Mouse (Mus musculus) intestine, postnatal 0 days (tissue): ENCODE data around the gene Aox2. TPM values are rescaled to one million over a fixed set of nuclear protein-coding genes. Genes with fewer than 3 reads are reported as not detected.
A peak's percentile ranks its signal among the peaks of the same experiment; 100 is the strongest.

Experiments
- ATAC-seq: fragments of 200-750 bp; cut with Nextera tagmentation; 2 replicates; pipeline ENCODE4 v1.8.0; 2017; ENCODE audit warnings: mild to moderate bottlenecking, moderate TSS enrichment, moderate library complexity
- H3K27ac ChIP-seq: fragments of 300-500 bp; sonication (generic); 2 replicates; pipeline ENCODE4 v1.5.1; 2014; ENCODE audit warnings: mild to moderate bottlenecking, low read depth, low read length, moderate library complexity
- H3K27me3 ChIP-seq: fragments of 300-500 bp; sonication (generic); replicated peaks from 2 replicates; pipeline ENCODE4 v1.6.1; 2014; ENCODE audit warnings: low read length, mixed read lengths; ENCODE audit not compliant: control insufficient read depth, insufficient read depth
- H3K36me3 ChIP-seq: fragments of 300-500 bp; sonication (generic); 2 replicates; pipeline ENCODE4 v1.6.1; 2014; ENCODE audit warnings: mild to moderate bottlenecking, moderate library complexity; ENCODE audit not compliant: control insufficient read depth, insufficient read depth
- H3K4me1 ChIP-seq: fragments of 300-500 bp; sonication (generic); replicated peaks from 2 replicates; pipeline ENCODE4 v1.6.1; 2014; ENCODE audit warnings: antibody characterized with exemption, low read length, mixed read lengths; ENCODE audit not compliant: control insufficient read depth, insufficient read depth
- H3K4me2 ChIP-seq: fragments of 300-500 bp; sonication (generic); replicated peaks from 2 replicates; pipeline ENCODE4 v1.6.1; 2014; ENCODE audit warnings: low read depth, mild to moderate bottlenecking, moderate library complexity
- H3K4me3 ChIP-seq: fragments of 300-500 bp; sonication (generic); 2 replicates; pipeline ENCODE4 v1.5.1; 2014; ENCODE audit warnings: low read depth, low read length
- H3K9ac ChIP-seq: fragments of 300-500 bp; sonication (generic); 2 replicates; pipeline ENCODE4 v1.6.1; 2014; ENCODE audit warnings: mild to moderate bottlenecking, low read depth, low read length
- H3K9me3 ChIP-seq: fragments of 300-500 bp; sonication (generic); 2 replicates; pipeline ENCODE4 v1.6.1; 2016; ENCODE audit warnings: mixed run types; ENCODE audit not compliant: control insufficient read depth
- CTCF ChIP-seq: sonication (generic); IDR thresholded peaks from 2 replicates; pipeline ENCODE4 v1.5.1; 2016; ENCODE audit warnings: low read depth, mild to moderate bottlenecking, control low read depth, antibody characterized with exemption, moderate library complexity
- WGBS: fragments of 180-500 bp; shearing (Covaris S2); extraction: QIAGEN DNeasy Blood & Tissue Kit; methylation state at CpG from one replicate; pipeline ENCODE4 v1.1.7; 2014; 5-methylcytosine and 5-hydroxymethylcytosine counted together
- polyA plus RNA-seq: library from polyadenylated mRNA; unstranded; fragments of >200 nt; fragmentation: Nextera tagmentation; extraction: Ambion mirVana; gene quantifications from 2 replicates; pipeline ENCODE4 v1.2.1, GENCODE M21; 2015

The Aox2 gene
- polyA plus RNA-seq, 1 experiment from 2014 or later = 0.10 TPM

DNA sequence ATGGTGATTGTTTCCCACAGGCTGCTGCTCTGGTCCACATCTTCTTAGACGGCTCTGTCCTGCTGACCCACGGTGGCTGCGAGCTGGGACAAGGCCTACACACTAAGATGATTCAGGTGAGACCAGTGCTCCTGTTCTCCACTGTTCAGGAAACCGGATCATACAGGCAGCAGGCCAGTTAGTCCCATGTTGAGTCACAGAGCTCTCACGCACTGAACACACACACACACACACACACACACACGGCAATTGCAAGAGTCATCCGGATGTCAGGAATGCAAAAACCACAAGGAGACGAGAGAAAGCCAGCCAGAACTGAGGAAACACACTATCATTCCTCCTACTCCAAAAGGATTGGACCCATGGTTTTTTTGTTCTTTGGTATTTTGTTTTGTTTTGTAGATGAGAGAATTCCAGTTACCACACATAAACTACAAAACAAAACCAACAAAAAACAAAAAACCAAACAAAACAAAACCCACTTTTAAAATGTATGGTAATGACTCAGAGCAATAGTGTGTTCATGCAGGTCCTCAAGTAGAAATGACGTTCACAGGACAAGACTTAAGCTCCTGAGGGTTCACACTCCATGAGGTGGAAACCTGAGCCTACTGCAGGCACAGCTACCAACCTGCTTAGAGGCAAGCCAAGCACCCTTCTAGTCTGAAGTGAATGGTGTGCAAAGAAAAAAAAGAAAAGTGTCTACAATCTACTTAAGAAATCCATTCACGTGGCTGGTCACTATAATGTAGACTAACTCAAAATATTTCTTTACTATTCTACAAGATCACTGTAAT lies 20.7 kb upstream of the Aox2 start:
- no peak for ATAC-seq
- H3K4me3 ChIP-seq = no peak overlapping the region
- H3K9ac ChIP-seq = no peak overlapping the region
- H3K36me3 ChIP-seq = no peaks in the 10 kb centered on the region
- no peak for TF ChIP-seq CTCF
- no peak overlapping the region for H3K27ac ChIP-seq
- no peaks in the 10 kb centered on the region for H3K27me3 ChIP-seq
- H3K4me2 ChIP-seq = no peak overlapping the region
- no peaks in the 10 kb centered on the region for H3K9me3 ChIP-seq
- WGBS = 72% methylated on average over 10 of the region's 10 CpGs
- no peaks in the 10 kb centered on the region for H3K4me1 ChIP-seq

- Histone ChIP-seq H3K27me3 (no peaks in the 10 kb centered on the region), H3K4me3 (no peak overlapping the region), H3K9ac (no peak overlapping the region), H3K36me3 (no peaks in the 10 kb centered on the region), H3K27ac (no peak overlapping the region), H3K9me3 (no peaks in the 10 kb centered on the region), H3K4me1 (no peaks in the 10 kb centered on the region), H3K4me2 (no peak overlapping the region)
- no peak for ATAC-seq
- TF ChIP-seq CTCF = no peak
- 44% methylated on average over 3 of the region's 3 CpGs for WGBS
These were observed 17.8 kb upstream of the Aox2 start for GRCm38 (mm10) chr1:58260311-58260710.

DNA sequence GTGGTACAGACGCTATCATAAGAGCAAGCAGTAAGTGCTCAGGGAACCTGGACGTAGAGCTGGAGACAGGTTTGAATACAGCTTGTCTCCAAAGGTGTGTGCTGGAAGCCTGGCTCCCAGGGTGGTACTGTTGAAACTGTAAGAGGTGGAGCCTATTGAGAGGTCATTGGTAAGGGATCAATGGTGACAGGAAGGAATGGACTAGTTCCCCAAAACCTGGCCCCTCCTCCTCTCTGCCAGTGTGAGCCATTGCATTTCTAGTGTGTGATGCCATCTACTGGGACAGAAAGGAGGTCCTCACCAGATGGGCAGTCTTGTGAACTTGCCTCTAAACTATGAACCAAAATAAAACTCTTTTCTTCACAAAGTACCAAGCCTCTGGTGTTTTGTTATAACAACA lies 9.9 kb upstream of the Aox2 start:
- Histone ChIP-seq H3K4me1 (no peaks in the 10 kb centered on the region), H3K4me3 (no peak overlapping the region), H3K4me2 (no peak overlapping the region), H3K27ac (no peak overlapping the region), H3K36me3 (no peaks in the 10 kb centered on the region), H3K9me3 (no peaks in the 10 kb centered on the region), H3K9ac (no peak overlapping the region), H3K27me3 (0 out of 2 replicates have a peak, but pooled peaks cover 4% of the 10 kb centered on the region)
- TF ChIP-seq CTCF = no peak
- ATAC-seq = no peak
- WGBS = 87% methylated on average over 2 of the region's 2 CpGs

GRCm38 (mm10) chr1:58270807-58271569 lies 7.1 kb upstream of the Aox2 start:
- H3K9me3 ChIP-seq = no peaks in the 10 kb centered on the region
- no peak overlapping the region for H3K9ac ChIP-seq
- H3K36me3 ChIP-seq = no peaks in the 10 kb centered on the region
- 0 out of 2 replicates have a peak, but pooled peaks cover 4% of the 10 kb centered on the region for H3K27me3 ChIP-seq
- H3K27ac ChIP-seq = no peak overlapping the region
- no peak overlapping the region for H3K4me3 ChIP-seq
- H3K4me1 ChIP-seq = no peaks in the 10 kb centered on the region
- TF ChIP-seq CTCF = peak; percentile 81
- WGBS = 55% methylated on average over 6 of the region's 6 CpGs
- ATAC-seq = no peak
- no peak overlapping the region for H3K4me2 ChIP-seq

DNA sequence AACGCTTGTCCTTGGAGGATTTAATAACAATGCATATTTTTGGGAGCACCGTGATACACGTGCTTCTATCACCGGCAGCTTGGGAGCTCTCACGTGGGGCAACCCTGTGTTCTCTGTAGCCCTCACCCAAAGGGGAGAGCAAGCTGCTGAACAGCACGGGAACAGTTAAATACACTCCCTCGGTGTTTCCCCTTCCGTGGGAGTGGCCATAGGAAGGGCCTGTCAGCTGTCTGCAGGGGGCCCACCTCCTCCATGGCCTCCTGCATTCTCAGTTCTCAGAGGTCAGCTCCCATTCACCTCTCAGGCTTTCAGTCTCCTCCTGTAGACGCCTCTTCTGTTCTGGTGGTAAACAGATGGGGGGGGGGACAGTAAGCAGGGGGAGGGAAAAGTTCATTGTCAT lies 2.2 kb upstream of the Aox2 start:
- H3K36me3 ChIP-seq = no peaks in the 10 kb centered on the region
- H3K9ac ChIP-seq = no peak overlapping the region
- no peak for ATAC-seq
- WGBS = 34% methylated on average over 9 of the region's 9 CpGs
- no peak overlapping the region for H3K4me2 ChIP-seq
- no peak overlapping the region for H3K27ac ChIP-seq
- H3K9me3 ChIP-seq = no peaks in the 10 kb centered on the region
- no peak overlapping the region for H3K4me3 ChIP-seq
- no peaks in the 10 kb centered on the region for H3K4me1 ChIP-seq
- no peak for TF ChIP-seq CTCF
- no peaks in the 10 kb centered on the region for H3K27me3 ChIP-seq

DNA sequence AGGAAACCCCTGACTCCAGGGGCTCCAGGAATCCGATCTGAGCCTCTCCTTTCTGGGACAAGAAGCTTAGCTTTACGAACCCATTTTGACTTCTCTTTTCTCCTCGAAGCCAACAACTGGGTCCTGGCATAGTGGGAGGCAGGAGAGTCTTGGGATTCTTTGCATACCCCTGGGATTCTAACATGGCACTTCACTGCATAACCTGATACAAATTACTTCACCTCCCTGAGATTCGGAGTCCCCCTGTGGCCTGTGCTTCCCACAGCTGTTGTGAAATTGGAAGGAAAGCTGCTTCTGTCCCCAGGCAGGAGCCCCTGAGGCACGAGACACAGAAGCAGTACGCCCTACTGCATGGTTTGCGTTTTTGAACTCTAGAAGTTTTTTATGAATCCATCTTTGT lies 387 bp downstream of the Aox2 start:
- Histone ChIP-seq H3K9me3 (no peaks in the 10 kb centered on the region), H3K27me3 (no peaks in the 10 kb centered on the region), H3K4me3 (no peak overlapping the region), H3K4me1 (no peaks in the 10 kb centered on the region), H3K36me3 (no peaks in the 10 kb centered on the region), H3K9ac (no peak overlapping the region), H3K27ac (no peak overlapping the region), H3K4me2 (no peak overlapping the region)
- ATAC-seq = no peak
- 76% methylated on average over 7 of the region's 7 CpGs for WGBS
- TF ChIP-seq CTCF = no peak
